Mouse (Mus musculus): Measurements from ENCODE around the gene Ttc28.

Ttc28 gene

DNA sequence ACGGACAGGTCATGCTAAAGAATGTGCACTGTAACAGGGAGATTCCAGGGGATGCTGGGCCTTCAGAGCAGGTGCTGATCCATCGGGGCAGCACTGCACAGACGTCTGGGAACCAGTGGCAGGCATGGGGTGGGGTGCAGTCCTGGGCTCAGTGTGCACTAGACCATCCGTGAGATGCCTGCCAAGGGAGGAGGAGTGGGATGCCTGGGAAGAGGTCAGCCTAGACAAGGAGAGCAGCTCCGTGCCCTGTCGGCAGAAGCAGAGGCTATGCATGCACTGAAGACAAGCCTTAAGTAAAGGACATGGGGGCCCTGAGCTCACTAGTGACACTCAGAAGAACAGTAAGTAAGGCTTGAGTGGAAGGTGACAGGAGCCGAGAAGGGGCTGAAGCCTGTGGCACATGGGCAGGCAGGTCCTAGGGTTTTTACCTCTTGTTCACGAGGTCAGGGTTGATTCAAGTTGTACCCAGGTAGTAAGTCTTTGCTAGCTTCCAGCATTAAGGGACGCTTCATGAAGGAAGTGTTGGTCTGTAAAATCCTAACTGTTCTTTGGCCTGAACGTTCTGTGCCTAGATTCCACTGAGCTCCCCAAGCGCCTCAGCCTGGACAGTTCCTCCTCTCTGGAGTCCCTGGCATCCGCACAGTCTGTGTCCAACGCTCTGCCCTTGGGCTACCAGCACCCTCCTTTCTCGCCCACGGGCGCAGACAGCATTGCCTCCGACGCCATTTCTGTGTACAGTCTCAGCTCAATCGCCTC is 405.0 kb downstream of the Ttc28 start:
- no peak for DNase-seq (ENCODE audit: low read depth)

DNA sequence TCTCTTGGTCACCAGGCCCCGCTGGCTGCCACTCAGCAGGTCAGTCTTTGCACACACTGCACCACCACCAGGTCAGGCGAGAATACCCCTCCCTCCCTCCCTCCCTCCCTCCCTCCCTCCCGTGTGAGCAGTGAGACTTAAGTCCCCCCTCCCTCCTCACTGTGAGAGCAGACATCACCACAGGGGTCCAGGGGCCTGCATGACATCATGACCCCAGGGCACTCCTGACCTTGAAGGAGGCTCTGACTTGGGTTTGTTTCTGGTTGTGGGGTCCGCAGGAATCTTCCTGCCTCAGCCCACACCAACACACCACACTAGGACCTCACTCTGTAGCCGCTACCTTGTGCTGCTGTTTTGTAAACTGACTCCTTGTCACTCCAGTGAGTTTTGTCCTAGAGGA is 408.0 kb downstream of the Ttc28 start:
- no peak for DNase-seq (ENCODE audit: low read depth)

DNA sequence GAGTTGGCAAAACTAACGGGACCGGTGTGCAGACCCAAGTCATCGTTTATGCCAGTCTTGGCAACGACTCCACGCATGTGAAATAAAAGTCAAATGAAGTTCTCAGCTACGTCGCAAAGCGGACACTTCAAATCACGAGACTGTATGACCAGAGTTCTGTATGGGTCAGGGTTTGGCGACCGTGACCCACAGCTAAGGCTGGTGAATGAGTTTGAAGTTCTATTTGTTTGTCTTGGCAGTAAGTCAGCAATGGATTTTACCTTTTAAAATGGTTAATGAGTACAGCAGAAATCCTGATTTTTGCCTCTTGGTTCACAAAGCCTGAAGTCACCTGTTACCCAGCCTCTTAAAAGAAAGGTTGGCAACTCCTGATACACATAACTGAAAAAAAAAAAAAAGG is 408.9 kb downstream of the Ttc28 start:
- DNase-seq (ENCODE audit: low read depth): no peak

DNA sequence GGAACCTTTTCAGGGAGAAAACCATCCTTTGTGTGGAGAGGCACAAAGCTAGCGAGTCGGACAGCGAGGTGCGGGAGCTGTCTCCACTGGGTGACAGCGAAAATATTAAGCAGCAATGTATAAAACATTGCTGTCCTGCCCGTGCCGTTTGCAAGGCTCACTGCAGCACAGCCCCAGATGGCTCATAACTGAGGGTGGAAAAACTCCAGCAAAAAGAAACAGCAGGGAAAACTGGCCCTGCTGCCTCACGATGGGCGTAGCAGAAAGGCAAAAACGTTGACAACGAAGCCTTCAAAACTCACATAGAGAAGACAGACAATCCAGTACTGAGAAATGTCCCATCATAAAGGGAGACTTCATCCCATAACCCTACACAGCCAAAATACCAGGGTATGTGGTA is 410.5 kb downstream of the Ttc28 start:
- no peak for DNase-seq (ENCODE audit: low read depth)

DNA sequence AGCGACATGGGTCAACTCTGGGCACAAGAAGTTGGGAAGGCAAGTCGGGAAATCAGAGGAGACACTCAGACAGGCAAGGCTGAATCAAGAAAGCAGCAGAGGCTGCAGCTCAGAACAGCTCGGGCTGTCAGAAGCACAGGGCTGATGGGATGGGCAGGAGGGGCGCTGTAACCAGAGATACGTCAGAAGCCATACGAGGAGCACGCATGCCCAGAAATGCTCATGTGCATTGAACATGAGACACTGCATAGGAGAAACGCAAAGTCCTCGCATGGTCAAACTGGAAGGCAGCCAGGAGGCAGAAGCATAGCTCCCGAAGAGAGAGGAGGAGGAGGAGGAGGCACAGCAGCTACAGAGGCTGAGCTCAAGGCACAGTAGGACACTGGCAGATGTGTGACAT is 412.0 kb downstream of the Ttc28 start:
- no peak for DNase-seq (ENCODE audit: low read depth)

DNA sequence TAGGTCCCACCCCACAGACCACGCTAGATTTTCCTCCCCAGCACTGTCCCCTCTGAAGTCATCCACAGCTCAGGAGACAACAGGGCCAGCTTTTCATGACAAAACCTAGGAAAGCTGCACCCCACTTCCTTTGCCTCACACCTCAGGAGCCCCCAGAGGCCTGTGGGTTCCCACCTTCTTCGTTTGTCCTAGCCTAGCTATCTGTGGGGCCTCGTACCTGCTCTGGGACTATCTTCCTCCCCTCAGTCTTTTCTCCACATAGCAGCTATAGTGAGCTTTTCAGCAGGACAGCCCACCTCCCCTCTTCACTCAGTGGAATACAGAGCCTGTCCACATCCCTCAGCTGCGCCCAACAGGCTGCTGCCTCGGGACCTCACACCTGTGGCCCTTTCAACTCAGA is 418.2 kb downstream of the Ttc28 start:
- DNase-seq (ENCODE audit: low read depth): no peak

DNA sequence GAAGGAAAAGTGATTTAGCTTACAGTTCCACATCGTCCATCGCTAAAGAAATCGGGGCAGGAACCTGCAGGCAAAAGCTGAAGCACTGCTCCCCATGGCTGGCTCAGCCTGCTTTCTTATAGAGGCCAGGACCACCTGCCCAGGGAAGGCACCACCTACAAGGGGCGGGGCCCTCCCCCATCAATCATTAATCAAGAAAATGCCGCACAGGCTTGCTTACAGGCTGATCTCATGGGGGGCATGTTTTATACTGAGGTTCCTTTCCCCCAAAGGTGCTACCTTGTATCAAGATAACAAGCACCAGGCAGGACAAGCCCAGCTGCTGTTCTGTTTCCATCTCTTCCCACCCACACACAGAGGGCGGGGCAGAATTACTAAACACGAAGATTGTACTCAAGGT is 419.1 kb downstream of the Ttc28 start:
- no peak for DNase-seq (ENCODE audit: low read depth)

DNA sequence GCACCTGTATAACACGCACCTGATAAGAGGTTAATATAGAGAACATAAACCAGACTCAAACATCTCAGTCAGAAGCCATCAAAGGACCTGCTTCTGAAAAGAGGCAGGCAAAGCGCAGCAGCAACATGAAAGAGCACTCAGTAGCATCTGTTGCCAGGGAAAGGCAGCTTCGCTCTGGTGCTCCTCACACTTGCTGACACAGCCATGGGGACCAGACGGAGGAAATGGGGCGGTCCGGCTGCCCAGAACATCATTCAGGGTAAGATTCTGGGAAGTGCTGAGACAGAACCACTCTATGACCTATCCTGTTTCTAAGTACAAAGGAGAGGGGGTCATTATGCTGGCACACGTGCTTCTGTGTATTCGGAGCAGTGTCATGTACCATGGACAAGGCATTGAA is 421.2 kb downstream of the Ttc28 start:
- DNase-seq (ENCODE audit: low read depth): no peak

DNA sequence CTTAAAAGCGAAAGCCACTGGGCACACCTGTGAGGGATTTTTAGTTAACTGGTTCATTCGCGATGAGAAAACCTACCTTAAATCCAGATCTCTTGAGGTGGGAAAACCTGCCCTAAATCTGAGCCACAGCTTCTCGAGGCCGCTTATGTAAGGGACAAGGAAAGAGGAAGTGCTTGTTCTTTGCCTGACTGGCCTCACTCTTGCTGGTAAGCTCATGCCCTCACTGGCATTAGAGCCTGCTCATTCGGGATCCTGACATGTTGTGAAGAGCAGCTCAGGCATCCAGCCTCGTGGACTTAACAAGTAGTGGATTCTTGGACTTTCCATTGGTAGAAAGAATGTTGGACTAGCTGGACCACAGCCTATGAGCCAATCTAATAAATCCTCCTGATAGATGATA is 422.1 kb downstream of the Ttc28 start:
- no peak for DNase-seq (ENCODE audit: low read depth)

DNA sequence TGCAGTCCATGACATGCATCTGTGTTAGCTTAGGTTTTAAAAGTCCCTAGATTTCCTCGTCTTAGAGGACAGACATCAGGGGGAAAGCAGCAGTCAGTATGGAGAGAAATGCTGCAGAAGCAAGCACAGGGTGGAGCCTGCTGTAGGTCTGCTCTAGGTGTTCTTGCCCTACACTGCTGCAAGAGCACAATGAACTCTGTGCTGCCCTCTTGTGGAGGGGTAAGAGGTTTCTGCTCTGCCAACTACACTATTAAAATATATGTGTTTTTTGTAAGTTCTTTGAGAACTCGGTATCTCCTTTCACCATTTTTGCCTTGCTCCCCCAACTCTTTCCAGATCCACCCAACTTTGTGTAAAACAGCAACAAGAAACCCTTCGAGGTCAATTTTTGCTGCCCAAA is 425.1 kb downstream of the Ttc28 start:
- peak; percentile 5 for DNase-seq (ENCODE audit: low read depth)

DNA sequence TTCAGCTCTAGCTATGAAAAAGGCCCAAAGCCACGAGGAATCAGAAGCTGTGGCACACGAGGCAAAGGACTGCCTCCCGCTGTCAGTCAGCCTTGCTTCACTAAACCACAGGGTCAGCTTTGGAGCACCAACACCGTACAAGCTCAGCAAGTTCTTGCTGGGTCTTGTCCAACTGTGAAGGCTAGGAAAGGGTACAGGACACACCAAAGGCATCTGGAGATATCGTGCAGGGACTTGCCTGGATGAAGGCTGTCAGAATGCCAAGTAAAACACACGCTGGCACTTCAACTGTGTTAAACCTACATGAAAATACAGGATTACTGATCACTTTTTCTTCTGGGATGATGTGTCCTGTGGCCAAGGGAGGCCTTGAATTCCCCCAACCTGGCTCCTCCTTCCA is 430.6 kb downstream of the Ttc28 start:
- DNase-seq (ENCODE audit: low read depth): no peak

DNA sequence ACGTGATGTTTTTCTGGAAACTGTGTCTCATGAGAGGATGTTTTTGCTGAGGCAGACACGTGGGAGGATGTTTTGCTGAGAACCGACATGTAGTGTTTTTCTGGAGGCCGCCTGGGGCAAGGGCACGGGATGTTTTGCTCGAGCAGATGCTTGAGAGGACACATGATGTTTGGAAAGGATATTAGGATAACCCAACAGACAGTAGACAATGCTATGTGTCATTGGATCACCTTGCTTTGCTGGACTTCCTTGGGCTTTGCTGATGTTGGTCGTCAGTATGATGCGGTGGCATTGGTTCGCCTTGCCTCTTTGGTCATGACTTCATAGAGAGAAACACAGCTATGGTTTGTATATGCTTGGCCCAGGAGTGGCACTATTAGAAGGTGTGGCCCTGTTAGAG is 434.2 kb downstream of the Ttc28 start:
- DNase-seq (ENCODE audit: low read depth): no peak

DNA sequence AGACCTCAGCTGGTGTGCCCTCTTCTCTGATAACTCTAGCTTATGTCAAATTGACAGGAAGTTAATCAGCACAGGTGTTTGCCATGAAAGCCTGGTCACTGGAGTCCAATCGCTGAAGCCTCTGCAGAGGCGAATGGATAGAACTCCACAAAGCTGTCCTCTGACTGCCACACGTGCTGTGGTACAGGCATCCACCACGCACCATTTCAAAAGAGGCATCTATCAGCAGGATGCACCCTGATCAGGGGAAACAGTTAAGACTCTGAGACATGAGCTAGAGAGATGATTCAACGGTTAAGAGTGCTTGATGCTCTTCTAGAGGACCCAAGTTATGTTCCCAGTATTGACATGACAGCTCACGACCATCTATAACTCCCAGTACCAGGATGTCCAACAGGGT is 435.5 kb downstream of the Ttc28 start:
- no peak for DNase-seq (ENCODE audit: low read depth)

DNA sequence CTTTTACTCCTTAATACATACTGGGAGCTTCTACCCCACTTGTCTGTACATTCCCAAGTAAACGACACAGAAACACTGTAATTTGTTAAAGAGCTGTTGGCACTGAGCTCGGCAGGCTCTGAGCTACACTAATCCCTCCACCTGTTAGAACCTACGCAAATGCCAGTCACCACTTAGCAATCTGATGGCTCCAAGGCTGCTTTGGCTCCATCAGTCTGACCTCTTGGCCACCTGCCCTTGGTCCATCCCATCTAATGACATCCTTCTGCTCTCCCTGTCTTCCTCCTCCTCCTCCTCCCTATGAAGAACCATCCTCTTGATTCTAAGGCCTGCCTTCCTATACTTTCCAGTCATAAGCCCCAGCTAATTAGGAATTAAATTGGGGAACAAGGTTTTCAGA is 437.9 kb downstream of the Ttc28 start:
- no peak for DNase-seq (ENCODE audit: low read depth)

DNA sequence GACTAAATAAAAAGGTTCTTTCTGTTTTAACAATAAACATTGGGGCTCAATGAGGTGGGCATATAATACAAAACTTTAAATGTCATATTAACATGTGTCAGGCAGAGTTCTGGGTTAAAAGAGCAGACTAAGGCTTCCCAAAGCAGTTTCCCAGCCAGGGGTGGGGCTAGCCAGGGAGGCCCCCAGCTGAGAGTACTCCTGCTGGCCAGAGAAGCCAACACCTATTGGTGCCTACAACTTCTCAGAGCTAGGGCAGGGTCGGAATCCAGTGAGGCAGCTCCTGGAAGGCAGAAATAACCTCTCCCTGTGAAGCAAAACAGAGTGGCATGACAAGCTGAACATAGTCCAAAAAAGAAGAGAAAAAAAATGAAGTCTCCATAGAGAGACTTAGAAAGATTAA is 439.3 kb downstream of the Ttc28 start:
- no peak for DNase-seq (ENCODE audit: low read depth)

DNA sequence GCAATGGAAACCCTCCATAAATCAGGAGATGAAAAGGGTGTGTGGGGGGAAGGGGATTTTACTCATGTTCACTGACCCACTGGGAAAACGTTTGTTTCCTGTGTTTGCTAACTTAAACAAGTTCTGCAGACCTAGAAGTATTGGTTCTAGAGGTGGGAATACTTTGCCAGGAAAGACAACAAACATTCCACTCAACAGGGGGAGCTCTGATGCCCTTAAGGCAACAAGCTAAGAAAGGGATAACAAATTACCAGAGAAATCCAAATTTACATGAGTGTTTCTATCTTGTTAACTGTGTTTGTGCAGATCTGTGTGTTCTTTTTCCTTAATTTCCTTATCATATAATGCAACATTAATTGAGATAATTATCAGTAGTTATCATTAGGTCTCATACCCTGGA is 446.2 kb downstream of the Ttc28 start:
- DNase-seq (ENCODE audit: low read depth): no peak

DNA sequence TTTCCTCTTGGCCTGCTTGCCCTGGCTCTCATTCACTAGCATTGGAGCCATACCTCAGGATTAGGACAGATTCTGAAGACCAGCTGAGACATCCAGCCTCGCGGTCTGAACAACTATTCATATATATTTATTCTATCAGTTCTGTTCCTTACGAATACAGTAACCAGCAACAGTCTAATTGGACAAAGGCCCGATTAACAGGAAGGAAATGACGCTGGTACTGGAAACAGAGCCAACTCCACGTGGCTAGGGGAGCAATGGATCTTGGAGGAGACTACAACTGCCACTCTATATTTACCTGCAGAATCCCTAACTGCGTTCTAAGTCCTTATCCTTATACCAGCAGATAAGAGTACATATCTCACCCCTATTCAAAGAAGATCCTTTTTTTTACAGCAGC is 447.8 kb downstream of the Ttc28 start:
- no peak for DNase-seq (ENCODE audit: low read depth)

DNA sequence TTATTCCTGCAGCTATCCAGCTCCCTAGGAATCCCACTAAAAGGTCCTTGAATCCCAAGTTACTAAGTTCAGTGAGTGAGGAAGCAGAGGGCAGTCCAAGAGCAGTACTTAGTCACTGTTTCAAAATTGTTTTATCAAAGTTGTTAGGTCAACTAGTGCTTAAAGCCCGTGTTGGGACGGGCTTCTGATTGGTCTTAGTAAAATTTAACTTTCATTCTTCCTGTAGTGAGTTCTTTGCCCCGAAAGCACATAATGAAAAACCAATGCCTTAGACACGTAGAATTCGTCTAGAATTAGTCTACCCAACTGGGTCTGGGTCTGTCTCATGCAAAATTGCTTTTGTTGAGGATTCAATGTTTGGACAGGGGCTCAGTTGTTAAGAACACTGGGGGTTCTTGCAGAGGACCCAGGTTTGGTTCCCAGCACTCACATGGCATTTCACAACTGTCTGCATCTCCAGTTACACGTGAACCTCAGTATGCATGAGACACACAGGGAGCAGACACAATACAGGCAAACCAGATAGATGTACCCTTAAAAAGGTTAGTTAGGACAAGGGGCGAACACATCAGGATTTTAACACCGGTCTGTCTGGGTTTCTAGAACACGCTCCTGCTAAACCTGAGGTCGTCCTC is 450.3 kb downstream of the Ttc28 start:
- DNase-seq (ENCODE audit: low read depth): no peak

DNA sequence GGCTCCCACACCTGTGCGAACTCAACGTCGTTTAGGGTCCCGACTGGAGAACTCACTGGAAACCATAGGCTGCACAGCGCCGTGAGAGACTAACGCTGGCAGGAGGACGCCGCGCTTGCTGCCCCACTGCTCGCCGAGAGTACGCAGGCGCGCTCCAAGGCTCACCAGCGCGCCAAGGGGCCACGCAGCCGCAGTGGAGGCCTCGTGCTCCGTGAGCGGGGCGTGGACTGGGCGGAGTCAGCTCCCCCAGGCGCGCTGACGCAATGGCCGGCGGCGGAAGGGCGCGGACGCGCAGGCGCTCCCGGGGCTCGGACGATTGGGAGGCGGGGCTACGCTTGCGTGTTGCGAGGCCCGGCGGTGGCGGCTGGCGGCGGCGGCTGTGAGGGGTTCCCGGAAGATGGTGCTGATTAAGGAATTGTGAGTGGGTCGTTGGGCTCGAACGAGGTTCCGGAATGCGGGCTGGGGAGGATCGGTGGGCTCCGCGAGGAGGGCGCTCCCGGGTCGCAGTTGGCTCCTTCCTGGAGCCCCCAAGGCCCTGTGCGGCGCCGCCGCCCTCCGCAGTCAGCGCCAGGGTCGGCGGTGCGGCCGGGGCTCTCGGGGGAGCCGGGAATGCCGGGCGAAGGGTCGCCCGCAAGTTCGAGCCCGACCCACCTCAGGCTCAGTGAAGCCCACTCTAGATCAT is 451.0 kb downstream of the Ttc28 start, which contains the start of gene Pitpnb:
Gene Pitpnb, plus strand, starts transcription at position 347 of the 682 bp plus-strand sequence.
- DNase-seq (ENCODE audit: low read depth): peak; percentile 92

DNA sequence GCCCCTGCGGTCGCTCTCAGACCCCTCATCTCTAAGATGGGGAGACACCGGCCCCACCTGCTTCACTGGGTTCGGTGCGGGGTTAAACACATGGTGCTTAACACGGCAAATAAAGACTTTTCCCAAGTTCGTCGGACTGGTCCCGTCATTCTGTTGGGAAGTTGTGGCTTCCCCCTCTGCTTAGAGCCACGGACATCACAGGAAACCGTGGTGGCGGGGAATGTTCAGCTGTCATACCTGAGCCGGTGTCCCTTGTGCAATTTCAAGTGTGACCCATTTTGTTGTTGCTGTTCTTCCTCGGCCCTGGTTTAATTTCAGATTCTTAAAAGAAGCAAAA is 451.5 kb downstream of the Ttc28 start:
- DNase-seq (ENCODE audit: low read depth): no peak

DNA sequence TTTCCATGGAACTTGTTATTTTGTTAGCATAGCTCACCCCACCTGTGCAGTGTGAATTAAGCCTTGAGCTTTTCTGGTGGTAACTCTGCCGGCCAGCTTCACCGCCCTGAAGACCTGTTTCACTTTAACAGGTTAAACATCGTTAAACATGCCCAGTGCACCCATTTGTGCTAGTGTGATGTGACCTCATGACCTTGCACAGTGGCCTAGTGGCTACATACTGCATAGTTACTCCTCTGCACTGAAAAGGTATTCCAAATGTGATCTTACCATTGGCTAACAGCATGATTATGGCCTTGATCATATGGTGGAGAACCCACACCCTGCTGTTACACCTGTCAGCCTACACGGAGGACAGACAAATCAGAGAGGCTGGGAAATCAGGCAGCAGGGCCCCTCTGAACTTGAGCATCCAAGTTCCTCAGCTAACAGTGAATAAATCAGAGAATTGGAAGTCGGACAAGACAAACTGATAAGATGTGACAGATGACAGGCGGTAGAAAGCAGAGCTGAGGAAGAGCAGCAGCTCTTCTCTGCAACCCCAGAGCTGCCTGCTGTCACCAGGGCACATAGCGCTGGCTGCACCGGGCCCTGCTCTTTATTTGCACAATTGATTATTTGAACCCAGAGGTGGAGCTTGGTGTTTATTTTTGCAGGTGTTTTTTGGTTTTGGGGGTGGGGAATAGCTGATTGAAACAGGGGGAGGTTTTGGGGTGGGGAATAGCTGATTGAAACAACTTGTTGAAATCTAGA is 456.5 kb downstream of the Ttc28 start:
- DNase-seq (ENCODE audit: low read depth): no peak
